Mouse (Mus musculus): ENCODE data around the gene Ssx2ip. TPM values are rescaled to one million over a fixed set of nuclear protein-coding genes. Genes with fewer than 3 reads are reported as not detected.
A peak's percentile ranks its signal among the peaks of the same experiment; 100 is the strongest.

Ssx2ip gene
- total RNA-seq, 2 experiments from 2014 or later: 25.2 to 28.8 TPM

GRCm38 (mm10) chr3:146447598-146447997, 43.2 kb downstream of the Ssx2ip start:
- TF ChIP-seq CTCF (IDR thresholded peaks at IDR 0.05): no peak
- no peak overlapping the region for H3K4me3 ChIP-seq
- intact Hi-C loops (cut with DNase I): no loop called here
- H3K27ac ChIP-seq: no peak overlapping the region
- no peak for DNase-seq

GRCm38 (mm10) chr3:146448372-146448771, 43.9 kb downstream of the Ssx2ip start:
- no peak for TF ChIP-seq CTCF (IDR thresholded peaks at IDR 0.05)
- intact Hi-C loops (cut with DNase I): no loop called here
- no peak for DNase-seq

GRCm38 (mm10) chr3:146448969-146449368, 44.5 kb downstream of the Ssx2ip start:
- TF ChIP-seq CTCF (IDR thresholded peaks at IDR 0.05): no peak
- DNase-seq: no peak
- Histone ChIP-seq H3K27ac (no peak overlapping the region), H3K4me3 (no peak overlapping the region)
- intact Hi-C loops (cut with DNase I): no loop called here

More at GRCm38 (mm10) chr3:146448372-146448771, 43.9 kb downstream of the Ssx2ip start:
- Histone ChIP-seq H3K4me3 (no peak overlapping the region), H3K27ac (no peak overlapping the region)

- intact Hi-C loops (cut with DNase I): loop anchor here (5.0 to 10.0 kb wide), 2 partner anchors 48 to 105 kb away; partner anchors contain the start of genes Gng5 and Spata1
These were observed 45.4 kb downstream of the Ssx2ip start, which contains the start of gene Ctbs for GRCm38 (mm10) chr3:146449745-146450250. Ctbs (plus strand) TSS chr3:146449795.

GRCm38 (mm10) chr3:146450371-146450841, 46.0 kb downstream of the Ssx2ip start:
- intact Hi-C loops (cut with DNase I): loop anchor here (5.0 to 10.0 kb wide), 2 partner anchors 47 to 106 kb away; partner anchors contain the start of genes Gng5 and Spata1
- TF ChIP-seq CTCF (IDR thresholded peaks at IDR 0.05): peak; percentile 42
- DNase-seq: peak; percentile 95
- peak overlapping the region; percentile 91 for H3K4me3 ChIP-seq
- peak overlapping the region; percentile 92 for H3K27ac ChIP-seq

More at GRCm38 (mm10) chr3:146449745-146450250, 45.4 kb downstream of the Ssx2ip start, which contains the start of gene Ctbs:
- DNase-seq: no peak
- Histone ChIP-seq H3K4me3 (peak within 1 kb of the TSS; percentile 91), H3K27ac (peak within 1 kb of the TSS; percentile 92)
- no peak for TF ChIP-seq CTCF (IDR thresholded peaks at IDR 0.05)

- no peak for DNase-seq
- Histone ChIP-seq H3K4me3 (no peak overlapping the region), H3K27ac (no peak overlapping the region)
- intact Hi-C loops (cut with DNase I): loop anchor here (5.0 to 10.0 kb wide), 2 partner anchors 46 to 107 kb away; partner anchors contain the start of genes Gng5 and Spata1
- TF ChIP-seq CTCF (IDR thresholded peaks at IDR 0.05): no peak
These were observed 46.9 kb downstream of the Ssx2ip start for GRCm38 (mm10) chr3:146451375-146451774.

- no peak for DNase-seq
- intact Hi-C loops (cut with DNase I): no loop called here
- Histone ChIP-seq H3K27ac (no peak overlapping the region), H3K4me3 (no peak overlapping the region)
- no peak; the same call in 1 of the 2 replicates for TF ChIP-seq CTCF (IDR thresholded peaks at IDR 0.05)
These were observed 58.5 kb downstream of the Ssx2ip start for GRCm38 (mm10) chr3:146462939-146463338.

GRCm38 (mm10) chr3:146469226-146469625, 64.8 kb downstream of the Ssx2ip start:
- intact Hi-C loops (cut with DNase I): no loop called here
- H3K4me3 ChIP-seq: no peak overlapping the region
- no peak overlapping the region for H3K27ac ChIP-seq
- DNase-seq: no peak
- no peak for TF ChIP-seq CTCF (IDR thresholded peaks at IDR 0.05)

GRCm38 (mm10) chr3:146472657-146473056, 68.2 kb downstream of the Ssx2ip start:
- TF ChIP-seq CTCF (IDR thresholded peaks at IDR 0.05): no peak
- DNase-seq: no peak
- no peak overlapping the region for H3K27ac ChIP-seq
- intact Hi-C loops (cut with DNase I): no loop called here
- no peak overlapping the region for H3K4me3 ChIP-seq

GRCm38 (mm10) chr3:146473741-146474140, 69.3 kb downstream of the Ssx2ip start:
- DNase-seq: no peak
- Histone ChIP-seq H3K4me3 (no peak overlapping the region), H3K27ac (no peak overlapping the region)
- intact Hi-C loops (cut with DNase I): no loop called here
- no peak for TF ChIP-seq CTCF (IDR thresholded peaks at IDR 0.05)

GRCm38 (mm10) chr3:146474428-146474827, 70.0 kb downstream of the Ssx2ip start:
- intact Hi-C loops (cut with DNase I): no loop called here
- no peak overlapping the region for H3K27ac ChIP-seq
- no peak for TF ChIP-seq CTCF (IDR thresholded peaks at IDR 0.05)

GRCm38 (mm10) chr3:146482044-146482443, 77.6 kb downstream of the Ssx2ip start:
- Histone ChIP-seq H3K4me3 (no peak overlapping the region), H3K27ac (no peak overlapping the region)
- DNase-seq: no peak
- intact Hi-C loops (cut with DNase I): no loop called here
- TF ChIP-seq CTCF (IDR thresholded peaks at IDR 0.05): peak; percentile 41

More at GRCm38 (mm10) chr3:146474428-146474827, 70.0 kb downstream of the Ssx2ip start:
- no peak overlapping the region for H3K4me3 ChIP-seq
- DNase-seq: no peak

- TF ChIP-seq CTCF (IDR thresholded peaks at IDR 0.05): 0 out of 2 replicates have a peak, but pooled peaks have one; percentile 7
- intact Hi-C loops (cut with DNase I): no loop called here
- no peak for DNase-seq
- Histone ChIP-seq H3K4me3 (no peak overlapping the region), H3K27ac (no peak overlapping the region)
These were observed 82.0 kb downstream of the Ssx2ip start for GRCm38 (mm10) chr3:146486464-146486863.

Small RNAs within 50 kb of the gene (microRNA-seq; reads per million reads assigned to microRNA genes)
- not detected for gene Gm22901

Other genes with a start within 250 kb of the Ssx2ip start
- under 1 TPM; 0.10 to 0.14 TPM for gene Lpar3, start 183.7 kb upstream of the Ssx2ip start, total RNA-seq (2021)
- 1 to 10 TPM; 4.1 to 4.5 TPM for gene Ctbs, start 45.2 kb downstream of the Ssx2ip start, total RNA-seq (2021)
- 1 to 10 TPM; 4.4 to 5.4 TPM for gene Spata1, start 95.1 kb downstream of the Ssx2ip start, total RNA-seq (2021)
- gene Gng5, start 95.2 kb downstream of the Ssx2ip start, total RNA-seq (2021): 100 to 1,000 TPM; 409 to 580 TPM
- gene Rpf1, start 116.8 kb downstream of the Ssx2ip start, total RNA-seq (2021): 10 to 100 TPM; 12.3 to 12.8 TPM
- not detected for gene Uox, start 165.8 kb downstream of the Ssx2ip start, total RNA-seq (2021)
- under 1 TPM in 1 of 2 experiments, not detected in 1; 0.14 TPM for gene Dnase2b, start 211.0 kb downstream of the Ssx2ip start, total RNA-seq (2021)
- gene 4930503B20Rik, start 246.7 kb downstream of the Ssx2ip start, total RNA-seq (2021): not detected